Mouse (Mus musculus) kidney, adult 2 months (tissue): ENCODE measurements around the gene Adamtsl3. TPM values are rescaled to one million over a fixed set of nuclear protein-coding genes. Genes with fewer than 3 reads are reported as not detected.

ENCODE experiments used
- DNase-seq: peaks from one replicate; pipeline ENCODE4 v3.0.0; 2021
- H3K27ac ChIP-seq: fragments of 200-500 bp; 2 replicates; pipeline ENCODE4 v1.5.1; 2012; ENCODE audit warnings: low read depth, low read length, control low read depth, inconsistent platforms; ENCODE audit not compliant: insufficient read depth
- H3K27me3 ChIP-seq: fragments of 200-500 bp; replicated peaks from 2 replicates; pipeline ENCODE4 v1.6.1; 2012; ENCODE audit warnings: mild to moderate bottlenecking, moderate library complexity, low read length, inconsistent platforms; ENCODE audit not compliant: control insufficient read depth, insufficient read depth
- H3K36me3 ChIP-seq: fragments of 200-500 bp; 2 replicates; pipeline ENCODE4 v1.6.1; 2012; ENCODE audit warnings: mild to moderate bottlenecking, moderate library complexity, low read length, inconsistent platforms; ENCODE audit not compliant: control insufficient read depth, insufficient read depth
- H3K4me1 ChIP-seq: fragments of 200-500 bp; 2 replicates; pipeline ENCODE4 v1.6.1; 2011; ENCODE audit warnings: low read length; ENCODE audit not compliant: control insufficient read depth, insufficient read depth
- H3K4me3 ChIP-seq: fragments of 200-500 bp; 2 replicates; pipeline ENCODE4 v1.5.1; 2011; ENCODE audit warnings: mild to moderate bottlenecking, low read depth, low read length, control low read depth; ENCODE audit not compliant: insufficient read depth
- CTCF ChIP-seq: fragments of 200-500 bp; conservative IDR thresholded peaks from 2 replicates; pipeline ENCODE4 v1.5.1; 2011; ENCODE audit warnings: low read depth, mild to moderate bottlenecking, control low read depth, low read length, moderate library complexity, mixed read lengths; ENCODE audit not compliant: insufficient read depth, insufficient read length
- POLR2A ChIP-seq: fragments of 200-500 bp; IDR thresholded peaks from one replicate; pipeline ENCODE4 v1.6.1; 2011; ENCODE audit warnings: low read depth, low read length, control low read depth
- WGBS: fragments of 180-500 bp; shearing (Covaris S2); methylation state at CpG from one replicate; pipeline ENCODE4 v1.1.7; 2018; 5-methylcytosine and 5-hydroxymethylcytosine counted together
- polyA plus RNA-seq: library from polyadenylated mRNA; depleted of rRNA; stranded (reverse); fragments of >200 nt; gene quantifications from 2 replicates; pipeline ENCODE4 v1.2.3, GENCODE M21; 2012

Adamtsl3 gene
- polyA plus RNA-seq, 1 experiment, result 0.41 TPM

DNA sequence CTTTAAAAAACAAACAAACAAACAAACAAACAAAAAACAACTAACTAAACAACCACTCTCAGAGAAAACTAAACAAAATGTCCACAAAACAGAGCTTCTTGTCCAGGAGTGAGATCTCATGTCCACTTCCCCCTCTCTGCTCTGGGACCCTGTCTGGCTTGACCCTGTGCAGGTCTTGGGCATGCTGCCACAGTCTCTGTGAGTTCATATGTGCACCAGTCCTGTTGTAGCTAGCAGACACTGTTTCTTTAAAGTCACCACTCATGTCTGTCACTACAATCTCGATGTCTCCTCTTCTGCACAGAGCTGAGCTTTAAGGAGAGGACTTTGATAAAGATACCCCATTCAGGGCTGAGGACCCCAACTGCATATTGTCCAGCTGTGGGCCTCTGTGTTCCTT, 8.9 kb upstream of the Adamtsl3 start:
- H3K27me3 ChIP-seq, result no peaks in the 10 kb centered on the region
- DNase-seq, result no peak
- no peaks in the 10 kb centered on the region for H3K36me3 ChIP-seq
- H3K27ac ChIP-seq, result no peak overlapping the region
- 52% methylated on average over 1 of the region's 1 CpGs for WGBS
- TF ChIP-seq POLR2A, result no peak
- no peak for TF ChIP-seq CTCF
- no peaks in the 10 kb centered on the region for H3K4me1 ChIP-seq
- no peak overlapping the region for H3K4me3 ChIP-seq

DNA sequence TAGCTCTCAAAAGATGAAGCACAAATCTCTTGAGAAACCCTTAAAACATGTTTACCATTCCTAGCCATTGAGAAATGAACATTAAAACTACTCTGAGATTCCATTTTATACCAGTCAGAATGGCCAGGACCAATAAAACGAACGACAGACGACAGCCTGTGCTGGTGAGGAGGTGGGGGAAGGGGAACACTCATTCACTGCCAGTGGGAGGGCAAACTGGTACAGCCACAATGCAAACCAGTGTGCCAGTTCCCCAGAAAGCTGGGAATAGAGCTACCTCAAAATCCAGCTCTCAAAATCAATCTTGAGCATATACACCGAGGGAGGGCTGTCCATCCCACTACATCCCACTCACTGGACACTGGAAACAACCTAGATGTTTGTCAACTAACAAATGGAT, 8.3 kb upstream of the Adamtsl3 start:
- DNase-seq, result no peak
- Histone ChIP-seq H3K4me1 (no peaks in the 10 kb centered on the region), H3K27ac (no peak overlapping the region), H3K36me3 (no peaks in the 10 kb centered on the region), H3K27me3 (no peaks in the 10 kb centered on the region), H3K4me3 (no peak overlapping the region)
- 43% methylated on average over 4 of the region's 4 CpGs for WGBS
- TF ChIP-seq CTCF, result no peak
- TF ChIP-seq POLR2A, result no peak

DNA sequence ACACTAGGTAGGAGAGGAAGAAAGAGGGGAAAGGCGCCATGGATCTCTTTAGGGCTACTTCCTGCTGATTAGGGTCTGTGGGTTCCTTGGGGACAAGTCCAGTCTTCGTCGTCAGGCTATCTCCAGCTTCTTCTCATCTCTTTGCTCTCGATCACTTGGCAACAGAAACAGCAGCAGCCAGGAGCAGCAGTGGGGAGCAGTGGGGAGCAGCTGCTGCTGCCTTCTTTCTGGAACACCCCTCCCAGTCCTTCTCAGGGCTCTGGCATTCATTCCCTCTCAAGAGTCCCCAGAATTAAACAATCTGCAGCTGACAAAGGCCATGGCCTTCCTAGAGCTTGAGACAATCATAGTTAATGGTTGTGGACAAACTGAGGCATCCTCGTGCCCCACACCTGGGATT, 7.6 kb upstream of the Adamtsl3 start:
- no peak for TF ChIP-seq CTCF
- TF ChIP-seq POLR2A, result no peak

DNA sequence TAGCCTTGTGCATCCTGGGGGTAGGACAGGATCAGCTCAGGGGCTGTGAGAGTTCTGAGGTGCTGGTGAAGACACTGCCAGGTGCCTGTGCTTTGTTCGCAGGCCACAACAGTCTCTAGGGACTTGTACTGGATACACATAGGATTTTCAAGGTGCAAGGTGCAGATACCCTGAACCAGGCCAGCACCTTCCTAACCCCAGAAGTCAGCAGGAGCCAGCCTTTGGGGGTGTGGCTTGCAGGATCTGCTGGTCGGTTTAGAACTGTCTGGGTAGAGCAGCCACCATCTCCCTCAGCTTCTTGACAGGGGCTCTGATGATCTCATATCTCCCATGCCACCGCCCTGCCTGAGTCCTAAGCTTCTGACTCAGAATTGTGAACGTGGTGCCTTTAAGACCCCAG, 5.7 kb upstream of the Adamtsl3 start:
- H3K27ac ChIP-seq, result no peak overlapping the region
- H3K4me3 ChIP-seq, result no peak overlapping the region
- no peaks in the 10 kb centered on the region for H3K27me3 ChIP-seq
- no peaks in the 10 kb centered on the region for H3K4me1 ChIP-seq
- WGBS, result 72% methylated on average over 4 of the region's 4 CpGs
- DNase-seq, result no peak
- no peaks in the 10 kb centered on the region for H3K36me3 ChIP-seq
- TF ChIP-seq POLR2A (no peak), CTCF (no peak)

More for the DNA sequence above, 7.6 kb upstream of the Adamtsl3 start:
- no peak for DNase-seq
- Histone ChIP-seq H3K4me3 (no peak overlapping the region), H3K4me1 (no peaks in the 10 kb centered on the region), H3K36me3 (no peaks in the 10 kb centered on the region), H3K27ac (no peak overlapping the region), H3K27me3 (no peaks in the 10 kb centered on the region)
- WGBS, result 72% methylated on average over 5 of the region's 5 CpGs

DNA sequence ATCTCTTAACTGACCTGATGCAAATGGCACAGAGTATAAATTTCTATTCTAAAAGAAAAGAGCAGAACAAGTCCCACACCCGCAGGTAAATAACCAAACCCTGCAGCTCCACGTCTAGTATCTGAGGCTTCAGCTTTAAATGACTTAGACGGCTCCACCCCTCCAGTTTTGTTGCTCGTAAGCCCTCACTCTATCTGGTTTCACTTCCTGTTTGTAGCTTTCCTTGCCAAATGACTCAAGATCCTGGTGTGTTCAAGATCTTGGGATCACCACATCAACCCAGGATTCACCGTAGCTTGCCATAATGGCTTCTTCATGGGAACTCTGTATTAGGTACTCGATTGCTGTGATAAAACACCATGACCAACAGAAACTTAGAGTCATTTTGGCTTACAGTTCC, 4.6 kb upstream of the Adamtsl3 start:
- Histone ChIP-seq H3K27ac (no peak overlapping the region), H3K36me3 (no peaks in the 10 kb centered on the region), H3K27me3 (no peaks in the 10 kb centered on the region), H3K4me1 (no peaks in the 10 kb centered on the region), H3K4me3 (no peak overlapping the region)
- no peak for TF ChIP-seq POLR2A
- TF ChIP-seq CTCF, result no peak
- DNase-seq, result no peak
- 54% methylated on average over 6 of the region's 6 CpGs for WGBS

DNA sequence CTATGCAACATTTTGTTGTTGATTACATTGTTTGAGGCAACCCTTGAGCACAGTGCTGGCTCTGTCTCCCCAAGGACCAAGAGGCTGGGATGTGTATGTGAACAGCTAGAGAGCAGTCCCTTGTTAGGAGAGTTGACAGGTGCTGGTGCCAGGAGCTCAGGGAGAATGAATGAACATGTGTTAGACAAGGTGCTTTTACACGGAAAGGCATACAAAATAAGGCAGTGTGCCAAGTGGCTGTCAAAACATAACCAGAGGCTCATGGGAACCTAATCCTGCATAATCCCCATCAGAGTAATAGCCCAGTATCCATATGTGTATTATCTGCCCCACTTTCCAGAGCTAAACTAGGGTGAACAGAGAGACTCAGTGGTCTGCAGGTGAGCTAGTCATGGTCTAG, 1.5 kb upstream of the Adamtsl3 start:
- DNase-seq, result no peak
- Histone ChIP-seq H3K27me3 (no peaks in the 10 kb centered on the region), H3K4me3 (no peak overlapping the region), H3K27ac (no peak overlapping the region), H3K36me3 (no peaks in the 10 kb centered on the region), H3K4me1 (no peaks in the 10 kb centered on the region)
- 63% methylated on average over 1 of the region's 1 CpGs for WGBS
- TF ChIP-seq CTCF, result no peak
- no peak for TF ChIP-seq POLR2A

DNA sequence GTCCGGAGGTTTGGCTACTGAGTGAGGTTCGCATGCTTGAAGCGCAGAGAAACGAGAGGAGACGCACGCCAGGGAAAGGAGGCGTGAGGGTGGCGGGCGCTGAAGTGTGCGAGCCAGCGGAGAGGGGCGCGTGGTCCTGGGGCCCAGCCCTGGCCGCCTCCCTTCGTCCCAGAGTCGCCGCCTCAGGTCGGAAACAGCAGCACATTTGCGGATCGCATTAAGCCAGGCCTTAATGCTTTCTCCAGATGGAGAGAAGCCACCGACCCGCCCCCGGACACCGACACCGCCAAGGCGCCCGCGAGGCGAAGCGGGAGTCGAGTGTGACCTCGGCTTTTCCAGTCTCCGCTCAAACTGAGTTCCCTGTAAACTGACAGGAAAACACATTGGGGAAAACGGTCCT, 638 bp downstream of the Adamtsl3 start:
- WGBS, result under 1% methylated on average over 34 of the region's 34 CpGs
- DNase-seq, result no peak
- no peaks in the 10 kb centered on the region for H3K27me3 ChIP-seq
- H3K4me1 ChIP-seq, result no peaks in the 10 kb centered on the region
- H3K4me3 ChIP-seq, result no peak overlapping the region
- H3K36me3 ChIP-seq, result no peaks in the 10 kb centered on the region
- no peak for TF ChIP-seq POLR2A
- TF ChIP-seq CTCF, result no peak
- no peak overlapping the region for H3K27ac ChIP-seq

DNA sequence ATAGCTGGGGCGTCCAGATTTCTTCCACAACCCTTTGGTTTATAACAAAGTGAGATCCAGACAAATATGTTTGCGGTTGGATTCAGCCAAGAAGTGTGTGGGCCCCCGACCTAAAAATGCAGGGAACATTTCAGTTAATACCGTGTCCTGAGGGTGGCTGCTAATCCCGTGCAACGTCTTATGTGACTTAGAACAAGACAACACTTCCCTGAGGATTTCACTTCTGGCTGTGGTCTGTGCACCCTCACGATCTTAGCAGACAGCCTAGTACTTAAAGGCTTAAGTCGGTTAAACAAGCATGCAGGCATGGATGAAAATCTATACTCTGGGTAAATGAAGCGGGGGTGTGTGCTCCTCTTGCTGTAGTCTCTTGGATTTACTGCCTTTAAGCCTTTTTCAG, 2.6 kb downstream of the Adamtsl3 start:
- Histone ChIP-seq H3K4me1 (no peaks in the 10 kb centered on the region), H3K27ac (no peak overlapping the region), H3K4me3 (no peak overlapping the region), H3K36me3 (no peaks in the 10 kb centered on the region), H3K27me3 (no peaks in the 10 kb centered on the region)
- WGBS, result 66% methylated on average over 9 of the region's 9 CpGs
- DNase-seq, result no peak
- no peak for TF ChIP-seq CTCF
- TF ChIP-seq POLR2A, result no peak
